In the genomic region with DNA sequence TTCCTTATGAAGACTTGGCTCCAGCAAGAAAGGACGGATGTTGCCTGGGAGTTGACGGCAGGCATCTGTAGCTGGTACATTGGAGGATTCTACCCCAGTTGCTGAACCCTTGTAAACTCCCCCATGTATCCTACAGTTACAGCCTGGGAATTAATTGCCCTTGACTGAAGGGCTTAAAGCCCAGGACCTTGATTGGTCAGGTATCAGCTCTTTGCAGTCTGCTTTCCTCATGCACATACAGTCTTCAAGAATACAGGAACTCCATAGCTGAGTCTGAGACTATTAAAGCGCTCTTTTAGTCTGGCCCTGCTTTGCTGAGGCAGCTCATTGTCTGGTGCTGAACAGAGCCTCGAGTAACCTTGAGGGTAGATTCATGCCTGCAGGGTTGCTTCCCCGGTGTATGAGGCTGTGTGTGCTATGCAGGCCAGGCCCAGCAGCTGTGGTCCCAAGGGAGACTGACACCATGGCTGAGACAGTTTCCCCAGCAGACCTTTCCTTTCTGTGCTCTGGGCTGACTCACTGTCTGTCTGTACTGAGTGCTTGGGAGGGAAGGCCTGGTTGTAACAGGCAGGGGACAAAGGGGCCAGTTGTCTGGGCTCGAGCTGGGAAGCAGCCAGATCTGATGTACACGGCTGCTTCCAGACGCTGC, we compare ENCODE assay signal across 8 mouse cellular contexts. TPM values are rescaled to one million over a fixed set of nuclear protein-coding genes. Genes with fewer than 3 reads are reported as not detected.
DNase-seq lines count a peak whose midpoint lies in the region; ATAC-seq lines count a peak whose summit lies in the region.

No protein-coding gene starts in this region.

- 36% methylated on average over 8 of the region's 8 CpGs for WGBS in kidney, embryonic 14.5 days
- WGBS in embryonic facial prominence, embryonic 11.5 days, result 46% methylated on average over 8 of the region's 8 CpGs
- WGBS in midbrain, embryonic 14.5 days, result 27% methylated on average over 8 of the region's 8 CpGs

- H3K4me3 ChIP-seq in kidney, embryonic 14.5 days (ENCODE audit: low read length), result no peak overlapping the region
- H3K4me3 ChIP-seq in embryonic facial prominence, embryonic 11.5 days (ENCODE audit: low read depth, low read length), result no peak overlapping the region
- no peak overlapping the region for H3K4me3 ChIP-seq in midbrain, embryonic 14.5 days (replicated peaks; ENCODE audit: low read depth, low read length)

- H3K4me1 ChIP-seq in kidney, embryonic 14.5 days (ENCODE audit: control insufficient read depth, insufficient read depth, low read length), result peaks cover 22% of the 10 kb centered on the region
- H3K4me1 ChIP-seq in embryonic facial prominence, embryonic 11.5 days (ENCODE audit: control insufficient read depth, insufficient read depth, low read length), result peaks cover 3% of the 10 kb centered on the region; the same call in 1 of the 2 replicates
- peaks cover 27% of the 10 kb centered on the region for H3K4me1 ChIP-seq in midbrain, embryonic 14.5 days (ENCODE audit: control insufficient read depth, insufficient read depth, low read length)

- intact Hi-C loops in heart, postnatal 14 days (cut with DNase I), result no loop called here

- no peak overlapping the region for H3K4me2 ChIP-seq in kidney, embryonic 14.5 days (replicated peaks; ENCODE audit: low read depth, low read length)
- H3K4me2 ChIP-seq in embryonic facial prominence, embryonic 11.5 days (ENCODE audit: low read depth, low read length), result no peak overlapping the region
- no peak overlapping the region for H3K4me2 ChIP-seq in midbrain, embryonic 14.5 days (ENCODE audit: low read length)

- peak; percentile 73 for ATAC-seq in kidney, embryonic 14.5 days (ENCODE audit: low FRiP score, low TSS enrichment)
- ATAC-seq in embryonic facial prominence, embryonic 11.5 days (replicated peaks; ENCODE audit: insufficient number of reproducible peaks, low FRiP score, low TSS enrichment, low read depth), result peak; percentile 60
- peak; percentile 49; the same call in 1 of the 2 replicates for ATAC-seq in midbrain, embryonic 14.5 days (ENCODE audit: low FRiP score, low TSS enrichment)
- no peak for ATAC-seq in megakaryocyte, adult 5-6 weeks (ENCODE audit: poor library complexity, severe bottlenecking)

- peaks cover 18% of the 10 kb centered on the region for H3K36me3 ChIP-seq in kidney, embryonic 14.5 days (ENCODE audit: control insufficient read depth, insufficient read depth, low read length)
- no peaks in the 10 kb centered on the region for H3K36me3 ChIP-seq in embryonic facial prominence, embryonic 11.5 days (replicated peaks; ENCODE audit: control insufficient read depth, insufficient read depth, low read depth, low read length)
- H3K36me3 ChIP-seq in midbrain, embryonic 14.5 days (ENCODE audit: control insufficient read depth, insufficient read depth, low read length), result 0 out of 2 replicates have a peak, but pooled peaks cover 5% of the 10 kb centered on the region

- no peaks in the 10 kb centered on the region for H3K27me3 ChIP-seq in kidney, embryonic 14.5 days (ENCODE audit: control insufficient read depth, insufficient read depth, low read length)
- H3K27me3 ChIP-seq in embryonic facial prominence, embryonic 11.5 days (ENCODE audit: control insufficient read depth, insufficient read depth, low read length), result no peaks in the 10 kb centered on the region
- H3K27me3 ChIP-seq in midbrain, embryonic 14.5 days (ENCODE audit: control insufficient read depth, insufficient read depth, low read length), result no peaks in the 10 kb centered on the region

- H3K9ac ChIP-seq in kidney, embryonic 14.5 days (ENCODE audit: low read depth, low read length), result no peak overlapping the region
- H3K9ac ChIP-seq in embryonic facial prominence, embryonic 11.5 days (replicated peaks; ENCODE audit: low read length), result no peak overlapping the region; the same call in 1 of the 2 replicates
- no peak overlapping the region for H3K9ac ChIP-seq in midbrain, embryonic 14.5 days (replicated peaks; ENCODE audit: low read length)

- H3K9me3 ChIP-seq in kidney, embryonic 14.5 days (ENCODE audit: control insufficient read depth, low read length), result no peaks in the 10 kb centered on the region
- H3K9me3 ChIP-seq in embryonic facial prominence, embryonic 11.5 days (replicated peaks; ENCODE audit: control insufficient read depth, low read length), result no peaks in the 10 kb centered on the region
- no peaks in the 10 kb centered on the region for H3K9me3 ChIP-seq in midbrain, embryonic 14.5 days (ENCODE audit: control insufficient read depth, low read length)

- H3K27ac ChIP-seq in kidney, embryonic 14.5 days (ENCODE audit: low read depth, low read length), result peak overlapping the region; percentile 48
- peak overlapping the region; percentile 25 for H3K27ac ChIP-seq in embryonic facial prominence, embryonic 11.5 days (replicated peaks; ENCODE audit: low read depth, low read length)
- peak overlapping the region; percentile 73 for H3K27ac ChIP-seq in midbrain, embryonic 14.5 days (replicated peaks; ENCODE audit: low read depth, low read length)

- no peak for DNase-seq in kidney, adult 8-10 months
- DNase-seq in embryonic facial prominence, embryonic 11.5 days (ENCODE audit: low spot score), result peak; percentile 30
- peak; percentile 23 to 30 for DNase-seq in heart, postnatal 14 days
- peak; percentile 62 for DNase-seq in midbrain, embryonic 14.5 days
- no peak for DNase-seq in cerebellum, adult 9-10 months
- DNase-seq in frontal cortex, postnatal 10 days (ENCODE audit: low spot score in 2 of 2), result no peak

RNA-seq across cellular contexts. Expression of a gene that starts 17.6 kb away (rescaled TPM):
- polyA plus RNA-seq in kidney, embryonic 14.5 days (2014; fragmentation: Nextera tagmentation; extraction: Ambion mirVana), result 109 and 122 TPM in 2 replicates
- polyA plus RNA-seq in embryonic facial prominence, embryonic 11.5 days (2014; fragmentation: Nextera tagmentation; extraction: Ambion mirVana), result 68.4 and 69.6 TPM in 2 replicates
- total RNA-seq in heart, postnatal 14 days (2021), result 10 to 100 TPM; 22.2 to 23.9 TPM
- 57.2 and 62.4 TPM in 2 replicates for polyA plus RNA-seq in midbrain, embryonic 14.5 days (2014; fragmentation: Nextera tagmentation; extraction: Ambion mirVana)
- 43.8 and 61.5 TPM in 2 replicates for total RNA-seq in megakaryocyte, adult 5-6 weeks (2015)
- total RNA-seq in megakaryocyte, adult 5-6 weeks (2017), result 50.2 and 54.4 TPM in 2 replicates

Comparison
In these comparisons a context has a peak if more than half of its experiments do, and no peak if none do; other contexts are left out.
1. DNase-seq: peak in embryonic facial prominence, embryonic 11.5 days (single experiment), heart, postnatal 14 days (2 of 2) and midbrain, embryonic 14.5 days (single experiment); none in kidney, adult 8-10 months (0 of 2), cerebellum, adult 9-10 months (single experiment) and frontal cortex, postnatal 10 days (0 of 2).
2. Peak in every context shown above with its lines, with median percentiles within 50 percentile points of each other: H3K27ac ChIP-seq.